Mouse (Mus musculus): ENCODE data around the gene Ankrd13b.

Ankrd13b gene

DNA sequence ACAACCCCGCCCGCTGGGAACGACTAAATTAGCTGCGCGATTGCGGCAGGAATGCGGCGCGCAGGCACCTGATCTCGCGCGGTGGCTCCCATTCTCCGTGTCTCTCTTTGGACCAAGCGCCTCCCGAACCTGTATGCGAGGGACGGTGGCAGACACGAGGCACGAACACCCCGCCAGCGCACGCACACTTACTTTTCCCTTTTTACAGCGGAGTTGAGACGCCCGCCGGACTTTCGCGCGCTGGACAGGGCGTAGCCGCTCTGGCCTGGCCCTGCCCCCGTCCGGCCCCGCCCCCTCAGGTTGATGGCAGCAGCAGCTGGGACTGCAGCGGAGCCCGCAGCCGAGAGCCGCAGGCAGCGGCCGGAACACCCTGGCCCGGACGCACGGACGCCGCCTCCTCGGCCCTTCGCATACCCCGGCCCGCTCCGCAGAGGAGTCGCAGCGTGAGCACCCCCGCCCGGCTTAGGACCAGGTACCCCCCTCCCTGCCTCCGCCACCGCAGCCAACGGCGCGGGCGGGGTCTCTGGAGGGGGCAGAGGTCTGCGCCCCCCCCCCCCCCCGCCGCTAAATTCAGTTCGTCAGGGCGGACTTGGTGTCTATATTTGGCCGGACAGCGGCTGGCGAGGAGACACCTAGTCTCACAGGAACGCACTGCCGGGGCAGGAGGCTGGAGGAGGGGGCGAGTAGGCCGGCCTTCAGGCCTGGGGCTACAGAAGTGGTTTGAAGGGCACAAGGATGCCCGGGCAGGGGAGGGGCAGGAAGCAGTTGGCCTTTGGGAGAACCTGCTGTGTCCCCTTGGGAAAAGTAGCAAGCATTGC, 27.0 kb downstream of the Ankrd13b start, which contains the start of gene Coro6:
Gene Coro6, plus strand, starts transcription at position 129 of the 818 bp plus-strand sequence.
- peak; percentile 44 for DNase-seq (ENCODE audit: low read depth, low spot score)

DNA sequence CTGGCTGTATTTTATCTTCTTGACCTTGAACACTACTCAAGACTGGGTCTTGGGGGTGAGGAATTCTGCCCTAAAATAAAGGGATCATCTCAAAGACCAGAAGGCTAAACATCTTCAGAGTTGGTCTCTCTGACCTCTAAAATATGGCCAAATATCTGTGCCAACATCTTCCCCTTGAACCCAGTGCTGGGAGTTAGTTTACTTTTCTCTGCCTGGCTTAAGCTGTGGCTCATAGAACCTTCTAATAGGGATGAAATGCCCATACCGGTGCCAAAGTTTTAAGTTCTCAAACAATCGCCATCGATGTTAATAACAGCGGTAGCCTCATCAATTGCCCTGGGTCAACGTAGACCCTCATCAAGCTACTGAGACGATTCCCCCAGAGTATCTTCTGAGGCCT, 27.6 kb downstream of the Ankrd13b start:
- DNase-seq (ENCODE audit: low read depth, low spot score), result no peak

DNA sequence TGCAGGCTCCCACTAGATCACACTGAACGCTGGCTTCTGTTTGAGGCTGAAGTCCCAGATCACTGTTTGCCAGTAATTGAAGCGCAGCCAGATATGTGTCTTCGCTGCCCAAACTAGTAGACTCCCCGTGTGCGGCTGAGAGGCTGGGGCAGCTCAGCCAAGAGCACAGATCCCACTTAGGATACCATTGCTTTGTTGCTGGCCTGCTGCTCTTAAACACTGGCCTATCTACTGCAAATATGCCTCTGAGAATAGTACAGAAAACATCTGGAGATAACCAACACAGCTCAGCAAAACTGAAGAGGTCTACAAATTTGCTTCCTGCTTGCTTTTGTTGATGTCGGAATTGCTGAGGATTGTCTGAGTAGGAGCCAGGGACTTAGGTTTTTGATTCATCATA, 32.6 kb downstream of the Ankrd13b start:
- DNase-seq (ENCODE audit: low read depth, low spot score), result no peak

DNA sequence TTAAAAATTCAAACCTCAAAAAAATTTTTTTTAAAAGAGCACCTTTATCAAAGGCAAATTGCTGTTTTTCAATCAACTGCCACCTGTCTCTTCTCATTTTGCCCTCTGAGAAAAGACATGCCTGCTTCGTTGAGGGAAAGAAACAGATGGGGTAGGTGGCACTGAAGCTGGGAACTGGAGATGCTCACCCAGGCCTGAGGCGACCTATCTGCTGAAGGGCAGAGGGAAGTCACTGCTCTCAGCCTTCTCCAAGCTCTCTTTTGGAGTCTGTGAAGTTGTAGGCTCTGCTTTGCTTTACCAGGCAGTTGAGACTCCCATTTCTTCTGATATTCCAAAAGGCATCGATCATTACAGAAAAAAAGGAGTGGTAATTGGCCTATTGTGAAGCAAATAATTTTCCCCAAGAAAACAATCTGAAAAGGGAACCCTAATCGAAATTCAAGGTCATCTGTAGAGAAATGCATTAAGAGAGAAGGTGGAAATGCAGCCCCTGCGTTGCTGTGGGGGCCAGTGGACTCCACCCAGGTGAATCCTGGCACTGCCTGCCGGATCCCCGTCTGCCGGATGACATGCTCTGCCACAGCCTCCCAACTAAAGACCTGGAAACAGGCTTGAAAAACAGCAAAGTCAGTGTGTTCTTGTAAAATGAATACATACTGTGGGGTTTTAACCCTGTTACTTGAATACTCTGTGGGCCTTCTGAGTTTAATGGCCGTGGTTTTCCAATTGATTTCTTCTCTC, 33.5 kb downstream of the Ankrd13b start:
- DNase-seq (ENCODE audit: low read depth, low spot score), result no peak

DNA sequence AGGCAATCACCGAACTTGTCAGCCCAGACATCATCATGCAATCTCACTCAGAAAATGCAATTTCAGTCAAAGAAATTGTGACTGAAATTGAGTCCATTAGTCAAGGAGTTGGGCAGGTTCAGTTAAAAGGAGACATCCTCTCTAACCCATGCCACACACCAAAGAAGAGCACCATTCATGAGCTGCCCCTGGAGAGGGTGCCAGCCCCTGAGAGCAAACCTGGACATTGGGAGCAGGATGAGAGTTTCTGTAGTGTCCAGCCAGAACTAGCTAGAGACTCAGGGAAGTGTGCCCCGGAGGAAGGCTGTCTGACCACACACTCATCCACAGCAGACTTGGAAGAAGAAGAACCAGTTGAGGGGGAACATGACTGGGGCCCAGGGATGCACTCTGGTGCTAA, 36.1 kb downstream of the Ankrd13b start:
- no peak for DNase-seq (ENCODE audit: low read depth, low spot score)

DNA sequence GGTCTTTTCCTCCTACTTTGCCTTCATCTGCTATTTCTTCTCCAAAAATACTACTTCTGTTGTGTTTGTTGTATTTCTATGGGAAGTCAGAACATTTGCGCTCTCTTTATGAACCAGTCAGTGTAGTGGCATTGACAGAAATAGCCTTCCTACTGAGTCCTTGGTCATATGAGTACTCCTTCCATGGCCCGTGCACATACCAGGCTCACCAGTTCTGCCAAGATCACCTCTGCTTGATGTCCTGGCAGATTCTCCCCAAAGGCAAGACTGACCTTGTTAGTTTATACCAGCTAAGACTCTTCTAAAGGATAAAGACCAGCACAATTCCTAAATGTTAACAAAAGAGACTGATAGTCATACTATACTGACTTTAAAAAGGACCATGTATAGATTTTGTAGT, 37.8 kb downstream of the Ankrd13b start:
- DNase-seq (ENCODE audit: low read depth, low spot score), result no peak

DNA sequence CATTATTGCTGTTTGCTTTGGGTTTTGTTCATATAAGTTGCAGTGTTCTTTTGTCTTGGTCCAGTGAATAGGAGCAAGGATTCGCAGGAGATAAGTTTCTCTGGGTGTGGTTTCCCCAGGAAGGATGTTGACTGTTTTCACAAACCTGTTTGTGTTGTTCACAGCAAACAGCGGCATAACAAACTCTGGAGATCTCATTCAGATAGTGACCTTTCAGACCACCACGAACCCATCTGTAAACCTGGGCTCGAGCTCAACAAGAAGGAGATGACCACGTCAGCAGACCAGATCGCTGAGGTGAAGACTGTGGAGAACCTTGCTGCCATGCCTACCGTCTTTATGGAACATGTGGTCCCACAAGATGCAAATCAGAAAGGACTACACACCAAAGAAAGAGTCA, 40.3 kb downstream of the Ankrd13b start:
- no peak for DNase-seq (ENCODE audit: low read depth, low spot score)

DNA sequence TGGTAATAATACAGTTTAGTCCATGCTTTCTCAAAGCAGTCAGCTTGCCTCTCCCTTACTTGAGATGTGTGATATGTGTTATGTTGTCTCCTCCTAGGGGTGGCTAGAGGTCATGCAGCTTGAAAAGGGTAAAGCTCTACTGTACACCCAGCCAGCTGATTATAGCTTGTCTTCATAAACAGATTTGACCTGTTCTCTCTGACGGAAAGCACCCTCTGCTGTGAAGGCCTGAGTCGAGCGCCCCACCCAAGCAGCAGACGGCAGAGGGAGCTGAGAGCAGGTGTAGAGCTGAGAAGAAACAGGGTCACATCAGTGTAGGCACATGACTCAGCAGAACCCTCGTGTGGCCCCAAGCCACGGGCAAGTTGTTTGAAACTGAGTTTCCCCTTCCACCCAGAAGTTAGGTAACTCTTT, 42.8 kb downstream of the Ankrd13b start:
- DNase-seq (ENCODE audit: low read depth, low spot score), result peak; percentile 70

DNA sequence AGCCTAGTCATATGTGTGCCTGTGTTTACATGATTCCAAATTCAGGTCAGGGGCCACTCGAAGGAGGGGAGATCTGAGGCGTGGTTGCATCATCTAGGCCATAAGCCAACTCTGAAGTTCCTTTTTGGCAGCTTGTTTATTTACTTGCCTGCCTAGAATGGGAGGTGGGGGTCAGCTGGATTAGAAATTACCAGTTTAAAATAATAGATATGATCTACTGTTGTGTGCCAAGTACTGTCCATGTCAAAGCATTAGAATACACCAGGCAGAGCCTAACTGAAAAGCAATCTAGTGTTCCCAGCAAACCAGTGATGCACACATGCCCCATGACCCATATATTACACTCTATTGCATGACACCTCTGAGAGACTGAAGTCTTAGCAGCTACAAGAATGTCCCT, 44.5 kb downstream of the Ankrd13b start:
- no peak for DNase-seq (ENCODE audit: low read depth, low spot score)

DNA sequence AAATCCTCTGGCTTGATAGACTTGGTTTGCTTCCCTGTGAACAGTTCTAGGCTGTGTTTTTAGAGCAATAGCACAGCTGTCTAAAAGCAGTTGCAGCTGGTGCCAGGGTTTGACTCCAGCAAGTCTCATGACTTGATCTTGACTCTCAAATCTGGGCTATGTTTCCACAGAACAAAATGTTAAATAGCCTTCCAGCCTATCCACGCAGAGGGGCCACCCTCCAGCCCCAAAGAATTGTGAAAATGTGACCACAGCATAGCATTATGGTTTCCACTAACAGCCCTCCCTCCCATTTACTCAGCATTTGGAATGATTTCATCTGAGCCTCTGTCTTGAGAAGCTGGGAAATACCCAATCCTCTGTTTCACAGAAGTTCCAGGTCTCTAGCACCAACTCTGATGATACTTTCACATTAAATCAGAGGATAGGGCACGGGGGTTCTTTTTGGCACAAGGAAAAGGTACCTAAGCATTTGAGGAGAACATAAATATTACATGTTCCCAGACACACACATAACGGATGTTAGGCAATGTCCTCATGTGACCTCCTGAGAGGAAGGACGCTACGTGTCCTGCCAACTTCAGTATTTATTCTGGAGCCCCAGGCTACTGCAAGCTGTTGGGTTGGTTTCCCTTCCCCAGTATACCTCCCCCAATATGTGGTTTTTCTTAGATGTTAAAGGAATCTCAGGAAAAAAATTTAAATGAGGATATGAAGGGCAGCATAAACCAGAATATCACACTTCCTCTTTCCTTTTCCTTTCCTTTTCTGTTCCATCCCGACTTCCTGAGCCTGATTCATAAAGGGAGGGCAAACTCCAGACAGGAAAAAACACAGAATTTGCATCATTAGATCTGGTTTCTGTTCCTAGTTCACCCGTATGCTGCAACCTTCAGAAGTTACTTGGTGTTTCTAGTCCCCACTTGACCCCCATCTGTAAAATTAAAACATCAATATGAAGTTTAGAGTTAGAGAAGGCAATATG, 47.0 kb downstream of the Ankrd13b start:
- DNase-seq (ENCODE audit: low read depth, low spot score), result no peak

DNA sequence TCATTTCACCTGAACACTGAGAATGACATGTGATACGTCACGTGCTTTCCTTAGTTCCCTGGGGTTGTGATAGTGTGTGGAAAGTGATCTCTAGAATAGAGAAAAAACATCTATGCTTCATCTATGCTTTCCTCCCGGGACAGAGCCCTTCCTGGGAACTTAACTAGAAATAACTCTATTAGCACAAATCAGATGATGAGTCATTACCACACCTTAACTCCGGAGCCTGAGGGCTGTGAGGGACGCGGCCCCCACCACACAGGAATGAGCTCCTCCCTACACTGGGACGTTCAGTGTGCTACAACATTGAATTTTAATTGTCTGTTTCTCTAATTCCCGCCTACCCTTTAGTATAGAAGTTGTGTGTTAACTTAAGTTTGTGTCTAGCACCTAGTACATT, 48.5 kb downstream of the Ankrd13b start:
- DNase-seq (ENCODE audit: low read depth, low spot score), result no peak

DNA sequence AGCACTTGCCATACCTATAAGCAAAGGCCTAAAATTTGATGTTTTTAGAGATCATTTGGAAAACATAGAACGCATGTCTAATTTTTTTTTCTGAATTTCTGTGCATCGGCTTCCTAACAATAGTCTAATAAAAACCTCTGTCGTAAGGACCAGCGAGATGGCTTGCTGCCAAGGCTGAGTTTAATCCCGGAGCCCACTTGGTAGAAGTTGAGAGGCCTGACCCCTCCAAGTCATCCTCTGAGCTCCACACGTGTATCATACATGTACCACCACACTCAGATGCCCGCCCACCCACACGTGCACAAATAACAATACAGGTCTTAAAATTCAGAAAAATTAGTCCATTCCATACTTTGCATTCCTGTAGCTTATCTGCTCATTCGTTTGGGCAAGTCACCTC, 49.4 kb downstream of the Ankrd13b start:
- DNase-seq (ENCODE audit: low read depth, low spot score), result no peak

DNA sequence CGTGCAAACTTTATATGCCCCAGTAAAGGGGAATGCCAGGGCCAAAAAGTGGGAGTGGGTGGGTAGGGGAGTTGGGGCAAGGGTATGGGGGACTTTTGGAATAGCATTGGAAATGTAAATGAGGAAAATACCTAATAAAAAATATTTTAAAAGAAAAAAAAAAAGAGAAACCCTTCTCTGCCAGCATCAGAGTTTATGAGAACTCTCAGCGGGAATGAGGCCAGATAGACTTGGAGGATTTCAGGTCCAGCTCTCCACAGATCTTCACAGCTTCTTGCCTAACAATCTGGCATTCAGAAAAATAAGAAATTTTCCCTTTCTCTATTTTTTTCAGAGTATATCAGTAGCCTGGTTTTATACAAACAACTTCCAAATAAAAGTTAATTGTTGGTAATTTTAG, 52.5 kb downstream of the Ankrd13b start:
- DNase-seq (ENCODE audit: low read depth, low spot score), result no peak

DNA sequence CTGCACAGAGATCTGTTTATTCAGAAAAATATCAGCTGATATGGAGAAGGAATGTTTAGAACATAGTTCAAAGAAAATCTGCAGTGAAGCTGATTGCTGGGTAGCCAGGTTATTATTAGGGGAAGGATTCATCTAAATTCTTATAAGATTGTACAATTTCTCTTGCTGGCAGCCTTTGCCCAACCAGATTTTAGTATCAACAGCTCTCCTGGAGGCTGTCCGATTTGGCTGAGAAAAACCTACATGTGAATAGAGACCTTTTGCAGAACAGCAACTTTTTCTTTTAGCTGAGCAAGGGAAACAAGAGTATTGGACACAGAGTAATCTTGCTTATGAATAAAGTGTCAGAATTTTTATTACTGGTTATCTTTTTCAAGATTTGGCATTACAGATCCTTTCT, 61.0 kb downstream of the Ankrd13b start:
- no peak for DNase-seq (ENCODE audit: low read depth, low spot score)

DNA sequence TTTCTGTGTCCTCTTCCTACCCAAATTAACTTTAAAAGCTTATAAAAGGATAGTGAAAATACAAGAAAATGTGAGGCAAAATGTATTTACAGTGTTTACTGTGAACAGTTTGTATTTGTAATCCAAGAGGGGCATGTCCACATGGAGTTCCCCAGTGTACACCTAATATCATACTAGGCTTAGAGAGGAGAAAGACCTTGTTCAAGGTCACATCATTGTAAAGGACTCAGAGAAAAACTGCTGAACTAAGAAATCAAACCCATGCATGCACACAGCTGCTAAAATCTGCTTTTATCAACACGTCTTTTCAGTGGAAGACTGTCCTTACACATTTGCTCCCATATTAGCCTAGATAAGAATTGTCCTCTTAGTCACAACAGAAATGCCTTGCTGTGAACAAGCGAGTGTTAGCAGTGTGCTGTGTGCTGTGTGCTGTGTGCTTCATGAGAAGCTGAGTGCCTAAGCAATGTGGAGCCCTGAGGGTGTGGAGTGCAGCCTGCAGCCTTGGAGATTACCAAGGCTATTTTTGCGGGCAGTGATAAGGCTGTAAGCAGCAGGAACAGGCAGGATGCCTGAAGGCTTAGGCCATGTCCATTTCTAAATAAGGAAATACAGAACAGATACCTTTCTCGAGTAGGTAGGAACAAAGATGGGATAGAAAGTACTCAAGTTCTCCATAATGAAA, 66.2 kb downstream of the Ankrd13b start:
- no peak for DNase-seq (ENCODE audit: low read depth, low spot score)

Data from CD4-positive helper T cell, adult 2 months (primary cell).